Comparison of ENCODE assay signal across 8 mouse cellular contexts in the genomic region with DNA sequence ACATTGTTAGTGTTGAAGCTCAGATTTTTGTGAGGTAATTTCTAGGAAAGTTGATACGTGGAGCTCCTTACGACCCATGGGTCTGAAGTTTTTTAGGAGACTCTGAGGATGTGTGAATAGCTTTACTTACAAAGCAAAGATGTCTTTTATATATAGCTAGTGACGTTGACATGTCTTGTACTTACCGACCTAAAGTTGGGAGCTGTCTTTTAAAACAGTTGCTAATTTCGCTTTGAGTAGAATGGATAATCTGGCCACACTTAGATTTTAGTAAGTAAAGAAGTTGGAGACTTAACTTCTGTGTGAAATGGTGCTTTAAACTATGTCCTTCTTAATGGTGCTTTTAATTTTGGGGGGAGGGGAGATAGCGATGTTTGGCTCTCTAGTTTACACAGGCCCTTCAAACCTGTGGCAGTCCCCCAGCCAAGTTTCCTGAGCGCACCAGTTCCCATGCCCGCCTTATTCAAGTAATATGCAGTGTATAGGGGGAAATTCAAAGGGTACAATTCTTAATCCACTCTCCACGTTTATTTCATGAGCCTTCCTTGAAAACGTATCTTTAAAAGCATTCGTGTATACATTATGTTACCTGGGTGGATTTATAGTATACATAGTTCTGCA. TPM values are rescaled to one million over a fixed set of nuclear protein-coding genes. Genes with fewer than 3 reads are reported as not detected.
DNase-seq lines count a peak whose midpoint lies in the region; ATAC-seq and TF ChIP-seq lines count a peak whose summit lies in the region.

No protein-coding gene starts in this region.

- peaks cover 57% of the 10 kb centered on the region for H3K79me2 ChIP-seq in myocyte (ENCODE audit: control insufficient read depth, insufficient read depth)

- no peak for TF ChIP-seq POLR2A in cortical plate, adult 2 months (IDR thresholded peaks at IDR 0.05; ENCODE audit: extremely low read depth, insufficient read depth, low read length)
- no peak for TF ChIP-seq POLR2A in myocyte (IDR thresholded peaks at IDR 0.05; ENCODE audit: insufficient read length, low read depth)

- peak overlapping the region; percentile 99 for H3ac ChIP-seq in myocyte (ENCODE audit: control insufficient read depth, insufficient read length)

- 10% methylated on average over 11 of the region's 11 CpGs for WGBS in kidney, postnatal 0 days
- 4% methylated on average over 11 of the region's 11 CpGs for WGBS in hindbrain, embryonic 16.5 days

- peak overlapping the region; percentile 85 for H3K4me3 ChIP-seq in kidney, postnatal 0 days (replicated peaks; ENCODE audit: low read depth, low read length)
- peak overlapping the region; percentile 76; the same call in 1 of the 2 replicates for H3K4me3 ChIP-seq in cortical plate, adult 2 months (ENCODE audit: insufficient read depth, low read length)
- peak overlapping the region; percentile 95 for H3K4me3 ChIP-seq in hindbrain, embryonic 16.5 days (ENCODE audit: low read length)
- H3K4me3 ChIP-seq in myocyte = peak overlapping the region; percentile 69

- no peaks in the 10 kb centered on the region for H3K9me3 ChIP-seq in kidney, postnatal 0 days (replicated peaks; ENCODE audit: low read length)
- H3K9me3 ChIP-seq in hindbrain, embryonic 16.5 days (ENCODE audit: control insufficient read depth, low read length) = no peaks in the 10 kb centered on the region

- peak; percentile 21 for DNase-seq in kidney, postnatal 0 days (ENCODE audit: low spot score)
- no peak for DNase-seq in kidney, postnatal 4 days
- DNase-seq in spleen, postnatal 4 days (ENCODE audit: low spot score in 2 of 2) = no peak
- DNase-seq in urinary bladder, adult 18-20 months (ENCODE audit: low spot score in 2 of 2) = no peak
- DNase-seq in layer of hippocampus, adult 11-12 months (ENCODE audit: low spot score) = no peak

- H3K27ac ChIP-seq in kidney, postnatal 0 days = no peak overlapping the region
- no peak overlapping the region for H3K27ac ChIP-seq in cortical plate, adult 2 months (ENCODE audit: insufficient read depth, low read length)
- no peak overlapping the region for H3K27ac ChIP-seq in hindbrain, embryonic 16.5 days (ENCODE audit: low read depth, low read length)

- H3K36me3 ChIP-seq in kidney, postnatal 0 days (ENCODE audit: insufficient read depth, low read length) = no peaks in the 10 kb centered on the region
- H3K36me3 ChIP-seq in hindbrain, embryonic 16.5 days (ENCODE audit: control insufficient read depth, insufficient read depth, low read length) = no peaks in the 10 kb centered on the region
- no peaks in the 10 kb centered on the region for H3K36me3 ChIP-seq in myocyte (ENCODE audit: control insufficient read depth, insufficient read depth)

- ATAC-seq in kidney, postnatal 0 days (replicated peaks; ENCODE audit: low FRiP score, low read depth) = no peak
- no peak for ATAC-seq in hindbrain, embryonic 16.5 days

- no peak for TF ChIP-seq CTCF in kidney, postnatal 0 days (IDR thresholded peaks at IDR 0.05; ENCODE audit: low read depth)
- no peak for TF ChIP-seq CTCF in cortical plate, adult 2 months (IDR thresholded peaks at IDR 0.05; ENCODE audit: extremely low read depth, insufficient read depth, low read length)

- H3K9ac ChIP-seq in kidney, postnatal 0 days (ENCODE audit: low read depth, low read length) = peak overlapping the region; percentile 88
- peak overlapping the region; percentile 91 for H3K9ac ChIP-seq in hindbrain, embryonic 16.5 days (ENCODE audit: low read depth, low read length)

- no peaks in the 10 kb centered on the region for H3K27me3 ChIP-seq in kidney, postnatal 0 days (ENCODE audit: insufficient read depth, low read length)
- H3K27me3 ChIP-seq in hindbrain, embryonic 16.5 days (replicated peaks; ENCODE audit: control insufficient read depth, insufficient read depth, low read length) = no peaks in the 10 kb centered on the region
- H3K27me3 ChIP-seq in myocyte (ENCODE audit: control insufficient read depth, insufficient read depth, insufficient read length) = no peaks in the 10 kb centered on the region

- H3K4me1 ChIP-seq in kidney, postnatal 0 days (replicated peaks; ENCODE audit: insufficient read depth, low read length) = peaks cover 7% of the 10 kb centered on the region; the same call in 1 of the 2 replicates
- H3K4me1 ChIP-seq in cortical plate, adult 2 months (ENCODE audit: control insufficient read depth, insufficient read depth, low read length) = peaks cover 2% of the 10 kb centered on the region; the same call in 1 of the 2 replicates
- H3K4me1 ChIP-seq in hindbrain, embryonic 16.5 days (ENCODE audit: control insufficient read depth, insufficient read depth, low read depth, low read length) = peaks cover 13% of the 10 kb centered on the region

- H3K4me2 ChIP-seq in kidney, postnatal 0 days (ENCODE audit: low read length) = peak overlapping the region; percentile 86
- peak overlapping the region; percentile 77 for H3K4me2 ChIP-seq in hindbrain, embryonic 16.5 days (ENCODE audit: low read length)
- H3K4me2 ChIP-seq in myocyte (ENCODE audit: low read depth) = peak overlapping the region; percentile 93

TF ChIP-seq in myocyte, 11 proteins besides CTCF, POLR2A, EP300 and RAD21:
- TF ChIP-seq TCF3 (IDR thresholded peaks at IDR 0.05; ENCODE audit: insufficient read length, low read depth) (no peak), E2F4 (IDR thresholded peaks at IDR 0.05; ENCODE audit: insufficient read depth) (no peak), REST (IDR thresholded peaks at IDR 0.05; ENCODE audit: insufficient read depth, insufficient read length) (no peak), TCF12 (IDR thresholded peaks at IDR 0.05; ENCODE audit: insufficient read depth, poor library complexity, severe bottlenecking) (no peak), POLR2AphosphoS2 (IDR thresholded peaks at IDR 0.05; ENCODE audit: insufficient read length, low read depth) (no peak), MAX (IDR thresholded peaks at IDR 0.05; ENCODE audit: low read depth) (no peak), USF1 (IDR thresholded peaks at IDR 0.05; ENCODE audit: low read depth) (no peak), SRF (IDR thresholded peaks at IDR 0.05; ENCODE audit: control insufficient read depth, insufficient read length, low read depth) (no peak), CEBPB (IDR thresholded peaks at IDR 0.05; ENCODE audit: insufficient read depth, poor library complexity, severe bottlenecking) (no peak), MYOD1 (IDR thresholded peaks at IDR 0.05; ENCODE audit: control insufficient read depth in 1 of 3, insufficient read length in 2 of 3, low read depth in 2 of 3) (no peak), MYOG (IDR thresholded peaks at IDR 0.05; ENCODE audit: control insufficient read depth in 1 of 3, insufficient read depth in 1 of 3, insufficient read length in 2 of 3, low read depth in 2 of 3) (no peak)
TF ChIP-seq in myocyte: peak in this region for 0.

RNA-seq across cellular contexts. Expression of gene Ipo5, which starts 1.2 kb away (rescaled TPM):
- 49.8 and 55.1 TPM in 2 replicates for polyA plus RNA-seq in kidney, postnatal 0 days (2015; fragmentation: Nextera tagmentation; extraction: Ambion mirVana)
- polyA plus RNA-seq in cortical plate, adult 2 months (2012; rRNA removed) = 67.8 and 70.8 TPM in 2 replicates
- 53.8 and 59.6 TPM in 2 replicates for polyA plus RNA-seq in hindbrain, embryonic 16.5 days (2015; fragmentation: Nextera tagmentation; extraction: Ambion mirVana)
- 75.7 TPM for polyA plus RNA-seq in myocyte (2012; fragmentation: generic; extraction: Trizol)
